Mouse (Mus musculus) myocyte (in vitro differentiated cells): ENCODE measurements around the gene Commd9. TPM values are rescaled to one million over a fixed set of nuclear protein-coding genes. Genes with fewer than 3 reads are reported as not detected.

ENCODE experiments used
- H3K27me3 ChIP-seq: one replicate; pipeline ENCODE4 v1.6.1; 2011; ENCODE audit not compliant: control insufficient read depth, insufficient read depth, insufficient read length
- H3K36me3 ChIP-seq: one replicate; pipeline ENCODE4 v1.6.1; 2011; ENCODE audit not compliant: control insufficient read depth, insufficient read depth
- H3K4me2 ChIP-seq: one replicate; pipeline ENCODE4 v1.6.1; 2011; ENCODE audit warnings: low read depth, control low read depth
- H3K4me3 ChIP-seq: one replicate; pipeline ENCODE4 v1.5.1; 2011; ENCODE audit warnings: mild to moderate bottlenecking, control low read depth, moderate library complexity
- H3K79me2 ChIP-seq: one replicate; pipeline ENCODE4 v1.6.1; 2011; ENCODE audit not compliant: control insufficient read depth, insufficient read depth
- H3ac ChIP-seq: one replicate; pipeline ENCODE4 v1.6.1; 2011; ENCODE audit not compliant: control insufficient read depth, insufficient read length
- CEBPB ChIP-seq: IDR thresholded peaks from 2 replicates; pipeline ENCODE4 v1.6.1; 2011; ENCODE audit warnings: mild to moderate bottlenecking, moderate library complexity; ENCODE audit not compliant: poor library complexity, insufficient read depth, severe bottlenecking
- E2F4 ChIP-seq: IDR thresholded peaks from one replicate; pipeline ENCODE4 v1.6.1; 2011; ENCODE audit warnings: mild to moderate bottlenecking, control low read depth, moderate library complexity; ENCODE audit not compliant: insufficient read depth
- MAX ChIP-seq: IDR thresholded peaks from one replicate; pipeline ENCODE4 v1.6.1; 2011; ENCODE audit warnings: low read depth, mild to moderate bottlenecking, control low read depth
- MYOD1 ChIP-seq, 3 experiments: IDR thresholded peaks; one replicate each; pipeline ENCODE4 v1.6.1; 2011; ENCODE audit warnings: control low read depth in 2 of 3, low read depth in 2 of 3, mild to moderate bottlenecking in 2 of 3, moderate library complexity in 1 of 3; ENCODE audit not compliant: insufficient read length in 2 of 3, control insufficient read depth in 1 of 3
- MYOG ChIP-seq, 3 experiments: IDR thresholded peaks; one replicate each; pipeline ENCODE4 v1.6.1; 2011; ENCODE audit warnings: control low read depth in 2 of 3, low read depth in 2 of 3, mild to moderate bottlenecking in 2 of 3; ENCODE audit not compliant: insufficient read length in 2 of 3, control insufficient read depth in 1 of 3, insufficient read depth in 1 of 3
- POLR2A ChIP-seq: IDR thresholded peaks from one replicate; pipeline ENCODE4 v1.6.1; 2011; ENCODE audit warnings: low read depth, mild to moderate bottlenecking, control low read depth, moderate library complexity; ENCODE audit not compliant: insufficient read length
- POLR2AphosphoS2 ChIP-seq: IDR thresholded peaks from one replicate; pipeline ENCODE4 v1.6.1; 2011; ENCODE audit warnings: low read depth, control low read depth; ENCODE audit not compliant: insufficient read length
- REST ChIP-seq: IDR thresholded peaks from one replicate; pipeline ENCODE4 v1.6.1; 2011; ENCODE audit warnings: mild to moderate bottlenecking, control low read depth, moderate library complexity; ENCODE audit not compliant: insufficient read depth, insufficient read length
- SRF ChIP-seq: IDR thresholded peaks from one replicate; pipeline ENCODE4 v1.6.1; 2011; ENCODE audit warnings: low read depth; ENCODE audit not compliant: control insufficient read depth, insufficient read length
- TCF12 ChIP-seq: IDR thresholded peaks from one replicate; pipeline ENCODE4 v1.6.1; 2011; ENCODE audit warnings: mild to moderate bottlenecking, control low read depth; ENCODE audit not compliant: poor library complexity, insufficient read depth, severe bottlenecking
- TCF3 ChIP-seq: IDR thresholded peaks from one replicate; pipeline ENCODE4 v1.6.1; 2011; ENCODE audit warnings: low read depth, control low read depth; ENCODE audit not compliant: insufficient read length
- USF1 ChIP-seq: IDR thresholded peaks from one replicate; pipeline ENCODE4 v1.6.1; 2011; ENCODE audit warnings: low read depth, mild to moderate bottlenecking, control low read depth, moderate library complexity
- polyA plus RNA-seq: library from polyadenylated mRNA; unstranded; fragments of >200 nt; fragmentation: generic; extraction: Trizol; gene quantifications from one replicate; pipeline ENCODE4 v1.2.1, GENCODE M21; 2012; ENCODE audit warnings: missing spikeins

Gene Commd9
- polyA plus RNA-seq, 1 experiment = 46.2 TPM

- Histone ChIP-seq H3K79me2 (no peaks in the 10 kb centered on the region), H3K27me3 (no peaks in the 10 kb centered on the region), H3K4me2 (no peak overlapping the region), H3K36me3 (no peaks in the 10 kb centered on the region), H3ac (no peak overlapping the region), H3K4me3 (no peak overlapping the region)
- TF ChIP-seq MAX (no peak), SRF (no peak), MYOD1 (IDR thresholded peaks at IDR 0.05; ENCODE audit: control insufficient read depth in 1 of 3, insufficient read length in 2 of 3, low read depth in 2 of 3) (no peak), TCF3 (no peak), TCF12 (no peak), E2F4 (no peak), POLR2AphosphoS2 (no peak)
Observed at GRCm38 (mm10) chr2:101922302-101922701, 36.3 kb downstream of the Commd9 start.

DNA sequence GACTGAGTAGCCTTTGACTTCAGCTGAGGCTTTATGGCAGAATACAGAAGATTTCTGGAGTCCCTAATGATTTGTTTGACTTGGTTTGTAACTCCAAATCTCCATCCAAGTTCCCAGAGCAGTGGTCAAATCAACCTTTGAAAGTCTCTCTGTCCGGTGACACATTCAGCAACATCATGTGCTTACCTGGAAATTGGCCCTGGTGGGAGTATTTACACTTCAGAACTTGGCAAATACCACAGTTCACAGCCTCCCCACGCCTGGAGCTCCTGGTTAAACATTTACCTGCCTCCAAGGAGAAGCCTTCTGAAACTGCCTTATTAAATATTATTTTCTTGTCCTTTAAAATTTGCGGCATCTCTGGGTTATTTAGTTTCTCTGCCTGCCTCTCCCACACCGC, 37.1 kb downstream of the Commd9 start:
- Histone ChIP-seq H3ac (no peak overlapping the region), H3K27me3 (no peaks in the 10 kb centered on the region), H3K79me2 (no peaks in the 10 kb centered on the region), H3K4me2 (no peak overlapping the region), H3K4me3 (no peak overlapping the region), H3K36me3 (no peaks in the 10 kb centered on the region)
- TF ChIP-seq MAX = no peak
- no peak for TF ChIP-seq TCF12
- TF ChIP-seq CEBPB = no peak

DNA sequence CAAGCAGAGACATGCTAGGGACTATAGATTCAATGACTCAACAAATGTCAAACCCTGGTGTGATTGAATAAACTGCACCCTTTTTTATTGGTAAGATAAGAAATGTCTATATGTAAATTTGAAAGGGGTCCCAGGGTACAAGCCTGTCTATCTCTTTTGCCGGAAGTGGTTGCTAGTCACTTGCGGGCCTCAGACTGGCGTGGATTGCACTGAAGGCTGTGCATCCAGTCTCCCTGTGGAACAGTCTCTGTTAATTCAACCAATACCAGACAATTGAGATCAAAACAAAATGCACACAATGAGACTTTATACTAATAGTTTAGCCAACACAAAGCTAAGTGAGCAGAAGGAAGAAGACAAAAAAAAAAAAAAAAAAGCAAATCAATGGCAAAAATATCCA, 39.1 kb downstream of the Commd9 start:
- no peak overlapping the region for H3K4me3 ChIP-seq
- H3K36me3 ChIP-seq = no peaks in the 10 kb centered on the region
- TF ChIP-seq USF1 = no peak
- no peak for TF ChIP-seq E2F4
- no peak for TF ChIP-seq POLR2AphosphoS2
- TF ChIP-seq MYOD1 (IDR thresholded peaks at IDR 0.05; ENCODE audit: control insufficient read depth in 1 of 3, insufficient read length in 2 of 3, low read depth in 2 of 3) = no peak
- no peak for TF ChIP-seq CEBPB
- no peak for TF ChIP-seq POLR2A
- TF ChIP-seq SRF = no peak
- TF ChIP-seq TCF3 = no peak
- TF ChIP-seq MYOG (IDR thresholded peaks at IDR 0.05; ENCODE audit: control insufficient read depth in 1 of 3, insufficient read depth in 1 of 3, insufficient read length in 2 of 3, low read depth in 2 of 3) = no peak
- no peak overlapping the region for H3ac ChIP-seq
- H3K4me2 ChIP-seq = no peak overlapping the region
- H3K27me3 ChIP-seq = no peaks in the 10 kb centered on the region
- H3K79me2 ChIP-seq = no peaks in the 10 kb centered on the region

- Histone ChIP-seq H3K4me2 (no peak overlapping the region), H3K79me2 (no peaks in the 10 kb centered on the region), H3ac (no peak overlapping the region), H3K36me3 (no peaks in the 10 kb centered on the region), H3K4me3 (no peak overlapping the region), H3K27me3 (no peaks in the 10 kb centered on the region)
- TF ChIP-seq E2F4 (no peak), TCF3 (no peak), MYOG (IDR thresholded peaks at IDR 0.05; ENCODE audit: control insufficient read depth in 1 of 3, insufficient read depth in 1 of 3, insufficient read length in 2 of 3, low read depth in 2 of 3) (no peak)
Observed at GRCm38 (mm10) chr2:101925591-101926188, 39.6 kb downstream of the Commd9 start.

- no peaks in the 10 kb centered on the region for H3K79me2 ChIP-seq
- TF ChIP-seq TCF3 (no peak), POLR2AphosphoS2 (no peak), CEBPB (no peak), MYOD1 (IDR thresholded peaks at IDR 0.05; ENCODE audit: control insufficient read depth in 1 of 3, insufficient read length in 2 of 3, low read depth in 2 of 3) (no peak), REST (no peak), USF1 (no peak), MAX (no peak), MYOG (IDR thresholded peaks at IDR 0.05; ENCODE audit: control insufficient read depth in 1 of 3, insufficient read depth in 1 of 3, insufficient read length in 2 of 3, low read depth in 2 of 3) (no peak), E2F4 (no peak), POLR2A (no peak), TCF12 (no peak), SRF (no peak)
Observed at GRCm38 (mm10) chr2:101932169-101932936, 46.3 kb downstream of the Commd9 start.

More at GRCm38 (mm10) chr2:101932169-101932936, 46.3 kb downstream of the Commd9 start:
- Histone ChIP-seq H3K36me3 (no peaks in the 10 kb centered on the region), H3K4me2 (no peak overlapping the region), H3K27me3 (no peaks in the 10 kb centered on the region), H3K4me3 (no peak overlapping the region), H3ac (no peak overlapping the region)
